Mouse (Mus musculus): ENCODE measurements at regions not wholly inside any gene's neighbourhood (a gene's known extent, or its start where the extent isn't known, plus 50 kb on each side); places are given as distances from the start of the nearest gene placed in this dataset.
"Not testable (repeated sequence)": the region's sequence is repeated elsewhere in the genome, so short reads cannot be mapped to it uniquely, and the experiment has no call there.

- DNase-seq: not testable (repeated sequence)
Observed at GRCm38 (mm10) chr17:17197229-17197628, 76.0 kb downstream of the Zfp97 start.

GRCm38 (mm10) chr17:17229069-17229468 lies 107.9 kb downstream of the Zfp97 start:
- DNase-seq: no peak

GRCm38 (mm10) chr17:17234329-17235185 lies 113.3 kb downstream of the Zfp97 start:
- peak; percentile 86 for DNase-seq

- DNase-seq: not testable (repeated sequence)
Observed at GRCm38 (mm10) chr17:17235186-17235482, 113.9 kb downstream of the Zfp97 start.
